Mouse (Mus musculus) thymus, adult 2 months (tissue): ENCODE results near the gene Fam210b. TPM values are rescaled to one million over a fixed set of nuclear protein-coding genes. Genes with fewer than 3 reads are reported as not detected.

ENCODE experiments used
- DNase-seq: peaks from one replicate; pipeline ENCODE4 v3.0.0; 2021
- H3K27ac ChIP-seq: fragments of 200-500 bp; 2 replicates; pipeline ENCODE4 v1.5.1; 2012; ENCODE audit warnings: low read length, control low read depth; ENCODE audit not compliant: control insufficient read depth, insufficient read depth
- H3K27me3 ChIP-seq: fragments of 200-500 bp; 2 replicates; pipeline ENCODE4 v1.6.1; 2012; ENCODE audit warnings: mild to moderate bottlenecking, low read length, moderate library complexity, mixed read lengths; ENCODE audit not compliant: control insufficient read depth, insufficient read depth
- H3K36me3 ChIP-seq: fragments of 200-500 bp; 2 replicates; pipeline ENCODE4 v1.6.1; 2012; ENCODE audit warnings: mild to moderate bottlenecking, low read length, moderate library complexity; ENCODE audit not compliant: control insufficient read depth, insufficient read depth
- H3K4me1 ChIP-seq: fragments of 200-500 bp; replicated peaks from 2 replicates; pipeline ENCODE4 v1.6.1; 2012; ENCODE audit warnings: low read length; ENCODE audit not compliant: control insufficient read depth, insufficient read depth
- H3K4me3 ChIP-seq: fragments of 200-500 bp; 2 replicates; pipeline ENCODE4 v1.5.1; 2012; ENCODE audit warnings: mild to moderate bottlenecking, low read length, control low read depth, moderate library complexity; ENCODE audit not compliant: control insufficient read depth, insufficient read depth
- CTCF ChIP-seq: fragments of 200-500 bp; IDR thresholded peaks from 2 replicates; pipeline ENCODE4 v1.5.1; 2012; ENCODE audit warnings: mild to moderate bottlenecking, control low read depth, low read length, moderate library complexity, borderline replicate concordance; ENCODE audit not compliant: control insufficient read depth, poor library complexity, insufficient read depth; ENCODE audit errors: extremely low read depth
- POLR2A ChIP-seq: fragments of 200-500 bp; IDR thresholded peaks from 2 replicates; pipeline ENCODE4 v1.6.1; 2012; ENCODE audit warnings: mild to moderate bottlenecking, low read length, control low read depth, moderate library complexity; ENCODE audit not compliant: control insufficient read depth, poor library complexity, insufficient read depth; ENCODE audit errors: extremely low read depth
- WGBS: fragments of 180-500 bp; shearing (Covaris S2); methylation state at CpG from one replicate; pipeline ENCODE4 v1.1.7; 2018; 5-methylcytosine and 5-hydroxymethylcytosine counted together
- polyA plus RNA-seq: library from polyadenylated mRNA; depleted of rRNA; stranded (reverse); fragments of >200 nt; gene quantifications from 2 replicates; pipeline ENCODE4 v1.2.3, GENCODE M21; 2012

The Fam210b gene
- polyA plus RNA-seq, 1 experiment: 6.9 TPM

DNA sequence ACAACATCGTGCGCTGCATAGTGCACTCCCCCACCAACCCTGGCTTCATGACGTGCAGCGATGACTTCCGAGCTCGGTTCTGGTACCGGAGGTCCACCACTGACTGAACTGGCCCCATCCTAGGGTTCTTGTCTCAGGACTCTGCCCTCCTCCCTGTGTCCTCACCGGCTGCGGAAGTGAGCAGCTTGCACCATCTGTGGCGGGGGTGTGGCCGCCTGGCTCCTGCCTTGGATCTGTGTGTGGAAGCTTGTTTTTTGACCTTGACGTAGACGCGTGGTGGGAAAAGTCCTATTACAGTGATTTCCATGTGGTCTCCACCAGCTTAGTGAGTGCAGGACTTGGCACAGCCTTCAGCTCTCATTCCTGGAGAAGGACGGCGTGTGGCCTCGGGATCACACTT, 35.1 kb downstream of the Fam210b start:
- no peak for DNase-seq

GRCm38 (mm10) chr2:172381341-172381740, 36.0 kb downstream of the Fam210b start:
- Histone ChIP-seq H3K36me3 (peaks cover 36% of the 10 kb centered on the region), H3K4me1 (peaks cover 33% of the 10 kb centered on the region), H3K27ac (peak overlapping the region; percentile 99), H3K4me3 (no peak overlapping the region), H3K27me3 (no peaks in the 10 kb centered on the region)
- TF ChIP-seq POLR2A: no peak
- DNase-seq: peak; percentile 53
- 35% methylated on average over 11 of the region's 11 CpGs for WGBS

More for the DNA sequence above, 35.1 kb downstream of the Fam210b start:
- Histone ChIP-seq H3K36me3 (peaks cover 45% of the 10 kb centered on the region), H3K4me1 (peaks cover 33% of the 10 kb centered on the region), H3K27ac (peak overlapping the region; percentile 99), H3K4me3 (no peak overlapping the region), H3K27me3 (no peaks in the 10 kb centered on the region)
- WGBS: 96% methylated on average over 17 of the region's 17 CpGs
- TF ChIP-seq POLR2A: no peak
- TF ChIP-seq CTCF: no peak

DNA sequence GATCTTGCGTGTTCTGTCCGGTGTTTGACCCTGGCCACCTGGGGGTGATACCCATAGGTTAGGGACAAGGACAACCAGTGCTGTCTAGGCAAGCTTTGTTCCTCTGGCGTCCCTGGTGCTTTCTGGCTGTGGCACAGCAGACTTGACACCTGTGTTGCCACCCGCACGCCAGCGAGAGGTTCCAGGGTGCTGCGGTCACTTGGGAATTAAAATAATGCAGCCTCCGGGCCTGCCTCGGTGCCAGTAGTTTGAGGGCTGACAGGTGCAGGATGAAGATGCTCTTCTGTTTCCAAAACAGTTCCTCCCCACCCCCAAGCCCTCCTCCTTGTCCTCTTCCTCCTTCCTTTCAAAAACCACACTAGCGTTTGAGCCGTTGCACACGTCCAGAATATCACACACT, 36.5 kb downstream of the Fam210b start:
- H3K36me3 ChIP-seq: peaks cover 34% of the 10 kb centered on the region
- peaks cover 33% of the 10 kb centered on the region for H3K4me1 ChIP-seq
- H3K27me3 ChIP-seq: no peaks in the 10 kb centered on the region
- DNase-seq: peak; percentile 77
- TF ChIP-seq CTCF (no peak), POLR2A (0 out of 2 replicates have a peak, but pooled peaks have one; percentile 26)
- H3K27ac ChIP-seq: peak overlapping the region; percentile 99
- H3K4me3 ChIP-seq: peak overlapping the region; percentile 16; the same call in 1 of the 2 replicates
- WGBS: 6% methylated on average over 12 of the region's 12 CpGs

DNA sequence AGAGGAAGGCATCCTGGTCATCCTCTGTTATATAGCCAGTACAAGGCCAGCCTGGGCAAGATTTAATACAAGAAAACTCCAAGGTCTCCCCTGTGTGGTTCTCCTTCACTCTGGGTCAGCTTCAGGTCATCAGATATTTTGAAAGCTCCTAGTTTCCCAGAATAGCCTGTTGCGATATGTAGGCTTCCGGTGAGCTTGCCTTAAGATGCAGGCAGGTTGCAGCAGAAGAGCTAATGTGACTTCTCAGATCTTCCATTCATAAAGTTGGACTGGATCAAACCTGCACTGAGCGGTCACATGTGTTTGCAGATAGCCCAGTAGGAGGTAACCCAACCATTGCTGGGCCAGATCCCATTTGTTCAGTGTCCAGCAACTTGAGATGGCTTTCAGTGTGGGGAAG, 39.4 kb downstream of the Fam210b start:
- H3K4me3 ChIP-seq: no peak overlapping the region
- TF ChIP-seq CTCF (no peak), POLR2A (no peak)
- no peak for DNase-seq
- WGBS: 96% methylated on average over 3 of the region's 3 CpGs
- H3K27me3 ChIP-seq: no peaks in the 10 kb centered on the region
- no peak overlapping the region for H3K27ac ChIP-seq
- H3K4me1 ChIP-seq: peaks cover 31% of the 10 kb centered on the region
- H3K36me3 ChIP-seq: peaks cover 17% of the 10 kb centered on the region; the same call in 1 of the 2 replicates

DNA sequence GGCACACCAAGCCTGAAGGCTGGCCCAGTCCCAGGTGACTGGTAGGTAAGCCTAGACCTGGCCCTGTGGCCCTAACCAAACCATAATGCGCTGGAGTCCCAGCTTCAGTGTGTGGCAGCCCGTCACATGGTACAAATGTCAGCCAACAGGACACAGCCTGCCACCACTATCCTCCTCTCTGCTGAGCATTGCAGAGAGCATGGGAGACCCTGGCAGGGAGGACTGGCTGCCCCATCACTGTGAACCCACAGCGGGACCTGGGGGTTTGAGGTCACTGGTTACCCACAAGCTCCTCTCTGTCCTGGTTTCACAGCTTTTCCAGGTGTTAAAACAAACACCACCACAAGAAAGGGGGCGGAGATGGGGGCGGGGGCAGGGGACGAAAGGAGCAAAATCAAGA, 45.0 kb downstream of the Fam210b start:
- no peak for TF ChIP-seq CTCF
- TF ChIP-seq POLR2A: peak; percentile 44; the same call in 1 of the 2 replicates
- WGBS: 3% methylated on average over 6 of the region's 6 CpGs
- H3K36me3 ChIP-seq: no peaks in the 10 kb centered on the region
- H3K27me3 ChIP-seq: no peaks in the 10 kb centered on the region
- DNase-seq: peak; percentile 40
- H3K4me1 ChIP-seq: peaks cover 48% of the 10 kb centered on the region
- peak overlapping the region; percentile 23; the same call in 1 of the 2 replicates for H3K27ac ChIP-seq
- no peak overlapping the region for H3K4me3 ChIP-seq

DNA sequence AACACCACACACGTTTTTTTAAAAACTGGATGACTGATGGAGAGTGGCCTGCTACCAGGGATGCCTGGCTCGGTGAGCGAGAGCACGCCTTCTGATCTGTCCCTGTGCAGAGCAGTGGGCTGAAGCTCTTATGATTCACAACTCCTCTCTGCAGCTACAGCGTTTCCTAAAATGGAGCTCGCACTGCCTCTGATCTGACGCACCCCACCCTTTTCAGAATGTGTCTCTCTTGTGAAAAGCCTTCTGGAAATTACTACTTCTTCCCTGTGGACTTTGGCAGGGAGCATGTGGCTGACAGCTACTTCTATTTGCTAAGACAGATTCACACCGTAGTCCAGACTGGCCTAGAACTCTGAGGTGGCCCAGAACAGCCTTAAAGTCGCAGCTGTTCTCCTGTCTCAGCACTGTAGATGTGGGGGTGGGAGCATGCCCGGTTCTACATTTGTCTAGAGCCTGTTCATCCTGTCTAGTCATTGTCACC, 46.7 kb downstream of the Fam210b start:
- peaks cover 55% of the 10 kb centered on the region for H3K4me1 ChIP-seq
- TF ChIP-seq CTCF (no peak), POLR2A (no peak)
- peak overlapping the region; percentile 46; the same call in 1 of the 2 replicates for H3K27ac ChIP-seq
- no peaks in the 10 kb centered on the region for H3K36me3 ChIP-seq
- no peaks in the 10 kb centered on the region for H3K27me3 ChIP-seq
- H3K4me3 ChIP-seq: no peak overlapping the region
- DNase-seq: no peak
- WGBS: 48% methylated on average over 10 of the region's 10 CpGs

- TF ChIP-seq CTCF (no peak), POLR2A (0 out of 2 replicates have a peak, but pooled peaks have one; percentile 11)
- peak; percentile 73 for DNase-seq
- WGBS: 12% methylated on average over 13 of the region's 13 CpGs
- Histone ChIP-seq H3K4me1 (peaks cover 55% of the 10 kb centered on the region), H3K27ac (peak within 1 kb of the TSS; percentile 31), H3K36me3 (no peaks in the 10 kb centered on the region), H3K27me3 (no peaks in the 10 kb centered on the region), H3K4me3 (peak within 1 kb of the TSS; percentile 33)
These were observed 48.2 kb downstream of the Fam210b start, which contains the start of gene Cass4 for GRCm38 (mm10) chr2:172393391-172394051. TSS of gene Cass4 (plus strand) at chr2:172393794.
